Mouse (Mus musculus) forebrain, postnatal 0 days (tissue): ENCODE data around the gene Kmo. TPM values are rescaled to one million over a fixed set of nuclear protein-coding genes. Genes with fewer than 3 reads are reported as not detected.

ENCODE experiments used
- ATAC-seq: fragments of 200-750 bp; cut with Nextera tagmentation; 2 replicates; pipeline ENCODE4 v1.8.0; 2017; ENCODE audit warnings: mild to moderate bottlenecking, moderate library complexity
- DNase-seq: peaks from one replicate; pipeline ENCODE4 v3.0.0-alpha.2; 2015
- H3K27ac ChIP-seq: fragments of 300-500 bp; sonication (generic); 2 replicates; pipeline ENCODE4 v1.5.1; 2014; ENCODE audit warnings: low read depth, mild to moderate bottlenecking, antibody characterized with exemption, low read length, moderate library complexity, mixed read lengths
- H3K27me3 ChIP-seq: fragments of 300-500 bp; sonication (generic); 2 replicates; pipeline ENCODE4 v1.6.1; 2014; ENCODE audit warnings: mild to moderate bottlenecking, low read length, mixed read lengths; ENCODE audit not compliant: insufficient read depth
- H3K36me3 ChIP-seq: fragments of 300-500 bp; sonication (generic); 2 replicates; pipeline ENCODE4 v1.6.1; 2014; ENCODE audit warnings: mild to moderate bottlenecking, moderate library complexity; ENCODE audit not compliant: insufficient read depth
- H3K4me1 ChIP-seq: fragments of 300-500 bp; sonication (generic); 2 replicates; pipeline ENCODE4 v1.6.1; 2014; ENCODE audit warnings: antibody characterized with exemption; ENCODE audit not compliant: insufficient read depth
- H3K4me2 ChIP-seq: fragments of 300-500 bp; sonication (generic); 2 replicates; pipeline ENCODE4 v1.6.1; 2014; ENCODE audit warnings: low read depth, mild to moderate bottlenecking, moderate library complexity
- H3K4me3 ChIP-seq: fragments of 300-500 bp; sonication (generic); 2 replicates; pipeline ENCODE4 v1.5.1; 2014; ENCODE audit warnings: low read depth, low read length, mixed read lengths
- H3K9ac ChIP-seq: fragments of 300-500 bp; sonication (generic); 2 replicates; pipeline ENCODE4 v1.6.1; 2014; ENCODE audit warnings: mild to moderate bottlenecking
- H3K9me3 ChIP-seq: fragments of 300-500 bp; sonication (generic); 2 replicates; pipeline ENCODE4 v1.6.1; 2016; ENCODE audit warnings: low read length
- CTCF ChIP-seq: sonication (generic); IDR thresholded peaks from 2 replicates; pipeline ENCODE4 v1.5.1; 2016; ENCODE audit warnings: antibody characterized with exemption, control low read depth, low read depth
- WGBS: fragments of 180-500 bp; shearing (Covaris S2); extraction: QIAGEN DNeasy Blood & Tissue Kit; methylation state at CpG from one replicate; pipeline ENCODE4 v1.1.7; 2014; 5-methylcytosine and 5-hydroxymethylcytosine counted together
- polyA plus RNA-seq: library from polyadenylated mRNA; unstranded; fragments of >200 nt; fragmentation: Nextera tagmentation; extraction: Ambion mirVana; gene quantifications from 2 replicates; pipeline ENCODE4 v1.2.1, GENCODE M21; 2015
- total RNA-seq: library from RNA; depleted of rRNA; stranded (reverse); fragments of >200 nt; gene quantifications from 2 replicates; pipeline ENCODE4 v1.2.3, GENCODE M21; 2014

The Kmo gene
- total and polyA plus RNA-seq, 2 experiments from 2014 or later = not detected

- TF ChIP-seq CTCF = no peak
- Histone ChIP-seq H3K4me2 (no peak overlapping the region), H3K27ac (no peak overlapping the region), H3K4me1 (no peaks in the 10 kb centered on the region), H3K36me3 (no peaks in the 10 kb centered on the region), H3K9me3 (no peaks in the 10 kb centered on the region), H3K9ac (no peak overlapping the region), H3K27me3 (no peaks in the 10 kb centered on the region), H3K4me3 (no peak overlapping the region)
- WGBS = 85% methylated on average over 5 of the region's 5 CpGs
- no peak for DNase-seq
- no peak for ATAC-seq
Measured at GRCm38 (mm10) chr1:175586656-175587055, 33.5 kb upstream of the Kmo start.

GRCm38 (mm10) chr1:175592832-175593231 lies 27.3 kb upstream of the Kmo start:
- WGBS = 85% methylated on average over 1 of the region's 1 CpGs
- Histone ChIP-seq H3K27ac (no peak overlapping the region), H3K9ac (no peak overlapping the region), H3K27me3 (no peaks in the 10 kb centered on the region), H3K4me3 (no peak overlapping the region), H3K4me1 (no peaks in the 10 kb centered on the region), H3K4me2 (no peak overlapping the region), H3K36me3 (no peaks in the 10 kb centered on the region), H3K9me3 (no peaks in the 10 kb centered on the region)
- ATAC-seq (no peak), DNase-seq (no peak)
- TF ChIP-seq CTCF = no peak

DNA sequence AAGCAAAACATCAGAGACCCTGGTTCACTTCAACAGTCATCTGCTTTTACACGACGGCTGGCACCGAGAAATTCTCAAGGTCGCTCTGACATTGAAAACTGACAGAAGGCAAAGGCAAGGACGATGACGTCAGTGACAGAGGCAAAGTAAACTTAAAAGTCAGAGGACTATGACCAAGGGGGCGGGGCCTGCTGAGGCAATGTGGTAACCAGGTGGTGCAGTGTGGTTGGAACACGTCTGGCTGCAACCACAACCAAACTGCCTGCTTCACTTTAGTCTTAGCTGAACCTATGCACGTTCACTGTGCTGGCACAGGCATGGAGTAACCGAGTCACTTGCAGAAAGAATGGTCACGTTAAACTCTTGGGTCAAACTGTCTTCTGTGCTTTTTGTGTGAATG lies 17.9 kb upstream of the Kmo start:
- ATAC-seq (no peak), DNase-seq (no peak)
- Histone ChIP-seq H3K4me3 (no peak overlapping the region), H3K9ac (no peak overlapping the region), H3K9me3 (no peaks in the 10 kb centered on the region), H3K27ac (no peak overlapping the region), H3K27me3 (no peaks in the 10 kb centered on the region), H3K4me2 (no peak overlapping the region), H3K36me3 (peaks cover 38% of the 10 kb centered on the region), H3K4me1 (no peaks in the 10 kb centered on the region)
- 94% methylated on average over 11 of the region's 11 CpGs for WGBS
- TF ChIP-seq CTCF = no peak

GRCm38 (mm10) chr1:175603390-175603789 lies 16.8 kb upstream of the Kmo start:
- peak; percentile 73 for TF ChIP-seq CTCF
- H3K27me3 ChIP-seq = no peaks in the 10 kb centered on the region
- H3K4me3 ChIP-seq = no peak overlapping the region
- H3K9me3 ChIP-seq = no peaks in the 10 kb centered on the region
- H3K27ac ChIP-seq = no peak overlapping the region
- H3K36me3 ChIP-seq = peaks cover 49% of the 10 kb centered on the region
- no peak overlapping the region for H3K9ac ChIP-seq
- ATAC-seq = peak; percentile 42; the same call in 1 of the 2 replicates
- WGBS = 60% methylated on average over 6 of the region's 6 CpGs
- no peak overlapping the region for H3K4me2 ChIP-seq
- no peaks in the 10 kb centered on the region for H3K4me1 ChIP-seq
- DNase-seq = peak; percentile 58

DNA sequence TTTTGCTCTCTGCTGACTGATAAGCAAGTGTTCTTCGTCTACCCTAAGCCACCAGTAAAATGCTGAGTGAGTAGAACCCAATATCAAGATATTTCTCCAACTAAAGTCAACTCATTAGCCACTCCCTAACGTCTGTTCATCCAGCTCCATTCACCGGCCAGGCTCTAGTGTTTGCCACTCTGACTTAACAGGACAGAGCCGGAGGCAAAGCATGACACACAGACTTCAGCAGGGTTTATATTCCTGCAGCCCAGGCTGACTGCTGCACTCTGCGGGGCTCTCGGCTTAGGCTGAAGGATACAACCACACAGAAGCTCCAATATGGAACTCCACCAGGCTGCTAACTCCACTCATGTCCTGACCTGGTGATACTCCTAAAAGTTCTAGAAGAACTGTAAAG lies 12.9 kb upstream of the Kmo start:
- TF ChIP-seq CTCF = no peak
- ATAC-seq = no peak
- H3K36me3 ChIP-seq = peaks cover 57% of the 10 kb centered on the region

DNA sequence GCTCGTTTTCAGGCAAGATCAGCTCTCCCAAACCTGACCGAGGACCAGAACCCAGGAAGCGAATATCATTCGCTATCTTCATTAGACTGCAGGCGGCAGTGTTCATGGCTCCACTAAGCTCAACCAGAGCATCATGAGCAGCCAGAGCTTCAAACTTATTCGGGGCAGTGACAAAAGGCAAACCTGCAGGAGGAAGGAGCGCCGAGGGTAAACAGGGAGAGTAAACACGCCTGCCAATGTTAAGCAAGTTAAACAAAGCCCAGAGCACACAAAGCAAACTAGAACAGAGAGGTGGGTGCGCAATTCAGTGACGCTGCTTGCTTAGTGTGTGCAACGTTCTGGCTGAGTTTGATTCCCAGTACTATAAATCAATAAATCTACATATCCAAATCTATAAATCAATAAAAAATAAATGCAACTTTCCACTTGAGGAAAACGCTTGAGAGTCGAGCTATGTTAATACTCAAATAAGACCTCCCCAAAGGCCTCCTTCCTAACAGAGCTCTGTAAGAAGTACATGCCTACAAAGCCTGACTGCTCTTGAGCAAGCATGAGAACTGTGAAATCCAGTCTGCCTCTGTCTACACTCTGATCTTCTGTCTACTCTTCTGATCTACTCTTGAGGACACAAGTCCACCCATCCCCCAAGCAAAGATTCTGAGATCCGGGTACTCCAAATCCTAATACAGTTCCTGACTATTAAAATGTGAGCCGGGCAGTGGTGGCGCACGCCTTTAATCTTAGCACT lies 12.2 kb upstream of the Kmo start:
- H3K27ac ChIP-seq = no peak overlapping the region
- H3K36me3 ChIP-seq = peaks cover 53% of the 10 kb centered on the region
- TF ChIP-seq CTCF = no peak
- no peak for ATAC-seq
- H3K27me3 ChIP-seq = no peaks in the 10 kb centered on the region
- no peak overlapping the region for H3K9ac ChIP-seq
- WGBS = 92% methylated on average over 18 of the region's 18 CpGs
- no peak overlapping the region for H3K4me2 ChIP-seq
- H3K4me3 ChIP-seq = no peak overlapping the region
- DNase-seq = no peak
- H3K9me3 ChIP-seq = no peaks in the 10 kb centered on the region
- no peaks in the 10 kb centered on the region for H3K4me1 ChIP-seq

More for the DNA sequence above, 12.9 kb upstream of the Kmo start:
- no peak for DNase-seq
- Histone ChIP-seq H3K9me3 (no peaks in the 10 kb centered on the region), H3K4me1 (no peaks in the 10 kb centered on the region), H3K9ac (no peak overlapping the region), H3K27me3 (no peaks in the 10 kb centered on the region), H3K4me3 (no peak overlapping the region), H3K27ac (no peak overlapping the region), H3K4me2 (no peak overlapping the region)
- WGBS = 94% methylated on average over 6 of the region's 6 CpGs

DNA sequence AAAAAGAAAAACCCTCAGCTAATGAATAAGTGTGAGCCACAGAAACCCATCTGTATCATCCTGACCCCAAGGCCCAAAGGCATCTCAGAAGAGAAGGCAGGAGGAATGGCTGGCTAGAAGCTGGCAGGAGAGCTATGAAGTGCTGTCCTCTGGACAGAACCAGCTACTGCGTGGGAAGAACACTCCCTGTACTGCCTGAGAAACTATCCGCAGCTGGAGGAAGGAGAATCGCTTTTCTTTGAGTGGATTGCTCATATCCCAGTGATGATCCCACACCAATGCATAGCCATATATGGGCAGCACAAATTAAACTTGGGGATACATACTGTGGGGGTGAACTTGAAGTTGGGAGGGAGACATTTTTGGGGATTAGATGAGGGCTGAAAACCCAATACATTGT lies 11.5 kb upstream of the Kmo start:
- no peak overlapping the region for H3K4me2 ChIP-seq
- ATAC-seq (no peak), DNase-seq (no peak)
- TF ChIP-seq CTCF = no peak
- H3K36me3 ChIP-seq = peaks cover 55% of the 10 kb centered on the region
- H3K4me1 ChIP-seq = no peaks in the 10 kb centered on the region
- H3K27ac ChIP-seq = no peak overlapping the region
- 94% methylated on average over 3 of the region's 3 CpGs for WGBS
- no peaks in the 10 kb centered on the region for H3K9me3 ChIP-seq
- no peak overlapping the region for H3K9ac ChIP-seq
- H3K27me3 ChIP-seq = no peaks in the 10 kb centered on the region
- no peak overlapping the region for H3K4me3 ChIP-seq
